Mouse (Mus musculus) frontal cortex, adult (tissue): ENCODE measurements around the gene Ptprm.

ENCODE experiments used
- ATAC-seq: cut with Nextera tagmentation; 2 replicates; pipeline ENCODE4 v1.9.2; 2017; ENCODE audit warnings: mild to moderate bottlenecking, moderate library complexity, mixed read lengths; ENCODE audit not compliant: low TSS enrichment

The Ptprm gene

DNA sequence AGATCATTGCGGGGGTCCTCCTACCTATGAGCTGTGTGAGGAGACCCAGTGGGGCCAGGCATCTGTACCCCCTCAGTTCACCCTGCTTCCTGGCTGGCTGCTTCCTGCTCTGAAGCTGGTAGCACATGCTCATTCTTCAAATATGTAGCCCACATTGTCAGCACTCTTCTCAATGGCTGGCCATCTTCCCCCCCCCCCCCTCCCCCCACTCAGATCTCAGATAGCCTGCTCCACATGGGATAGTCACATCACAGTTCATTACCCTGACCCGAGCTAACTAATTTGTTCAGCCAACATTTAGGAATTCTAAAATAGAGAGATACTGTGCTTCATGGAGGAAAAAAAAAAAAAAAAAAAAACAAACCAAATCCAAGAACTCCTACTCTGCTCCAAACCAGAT lies 679.6 kb downstream of the Ptprm start:
- ATAC-seq = no peak

DNA sequence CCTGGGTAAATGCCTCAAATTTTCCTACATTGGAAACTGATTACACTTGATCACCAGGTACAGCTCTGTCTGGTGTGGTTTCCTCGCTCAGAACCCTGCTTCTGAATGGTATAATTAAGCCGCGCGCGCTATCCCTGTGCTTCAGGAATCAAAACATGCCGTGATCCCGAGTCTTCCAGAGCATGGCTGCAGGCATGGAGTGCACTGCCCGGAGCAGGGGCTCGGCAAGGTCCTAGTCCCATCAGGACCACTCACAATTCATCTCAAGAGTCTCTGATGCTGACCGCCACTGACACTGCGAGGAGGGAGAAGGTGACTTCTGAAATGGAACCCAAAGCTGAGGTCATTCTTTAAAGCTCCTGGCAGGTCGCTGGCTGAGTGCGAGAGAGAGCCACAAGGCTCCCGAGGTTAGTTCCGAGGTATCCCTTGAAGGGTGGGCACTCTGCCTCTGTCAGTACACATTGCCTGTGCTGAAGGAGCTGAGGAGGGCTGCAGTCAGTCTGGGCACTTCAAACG lies 682.5 kb downstream of the Ptprm start:
- ATAC-seq = no peak

DNA sequence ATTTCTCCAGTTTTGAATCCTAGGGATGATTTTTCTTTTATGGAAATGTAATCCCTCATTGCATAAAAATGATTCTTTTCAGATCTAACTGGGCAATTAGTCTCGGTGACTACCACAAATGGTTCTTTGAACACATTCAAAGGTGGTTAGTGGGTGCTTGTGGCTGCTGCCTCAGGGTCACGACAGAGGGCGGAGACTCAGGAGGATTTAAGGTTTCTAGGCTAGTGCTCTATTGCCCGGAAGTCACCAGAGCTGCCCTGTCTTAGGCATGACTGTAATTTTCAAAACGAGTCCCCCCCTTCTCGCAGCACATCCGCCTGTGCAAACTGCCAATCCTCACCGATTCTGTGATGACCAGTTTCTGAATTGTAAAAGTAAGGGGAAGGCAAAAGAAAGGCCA lies 683.0 kb downstream of the Ptprm start:
- no peak for ATAC-seq

DNA sequence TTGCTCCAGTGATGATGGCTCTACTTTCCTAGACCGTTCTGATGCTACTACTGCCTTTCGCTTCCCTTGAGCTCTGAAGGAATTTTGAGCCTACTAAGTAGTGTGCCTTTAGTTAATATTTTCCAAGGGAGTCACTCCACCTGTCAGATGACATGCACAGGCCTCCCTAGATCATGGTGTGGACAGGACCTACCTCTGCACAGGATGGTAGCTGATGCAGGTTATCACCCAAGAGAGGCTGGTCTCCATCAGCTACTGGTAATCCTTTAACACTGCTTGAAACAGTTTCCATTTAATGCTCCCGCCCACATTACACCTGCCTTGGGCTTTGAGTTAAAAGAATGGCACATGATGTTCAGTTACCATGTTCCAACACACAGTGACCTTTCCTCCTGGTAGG lies 688.5 kb downstream of the Ptprm start:
- no peak for ATAC-seq

DNA sequence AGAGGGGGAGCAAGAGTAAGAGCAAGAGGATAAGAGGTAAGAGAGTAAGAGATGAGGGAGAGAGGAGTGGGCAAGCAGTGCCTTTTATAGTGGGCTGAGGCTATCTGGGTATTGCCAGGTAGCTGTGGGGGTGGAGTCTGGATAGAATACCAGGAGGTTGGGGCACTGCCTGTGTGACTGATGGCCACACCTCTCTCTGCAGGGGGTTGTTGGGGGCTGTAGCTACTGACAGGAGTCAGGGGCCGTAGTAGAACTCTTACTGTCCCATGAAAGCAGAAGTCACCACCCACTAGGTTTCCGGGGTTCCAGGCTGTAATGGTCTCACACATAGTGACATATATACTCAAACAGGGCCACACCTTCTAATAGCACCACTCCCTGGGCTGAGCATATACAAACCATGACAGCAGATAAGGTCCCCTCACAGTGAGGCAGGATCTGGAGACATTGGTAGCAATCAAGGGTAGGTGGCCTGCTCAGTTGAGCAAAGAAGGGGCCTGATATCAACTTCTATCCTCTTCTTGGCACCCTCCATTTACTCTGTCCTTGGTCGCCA lies 689.0 kb downstream of the Ptprm start:
- ATAC-seq = no peak

DNA sequence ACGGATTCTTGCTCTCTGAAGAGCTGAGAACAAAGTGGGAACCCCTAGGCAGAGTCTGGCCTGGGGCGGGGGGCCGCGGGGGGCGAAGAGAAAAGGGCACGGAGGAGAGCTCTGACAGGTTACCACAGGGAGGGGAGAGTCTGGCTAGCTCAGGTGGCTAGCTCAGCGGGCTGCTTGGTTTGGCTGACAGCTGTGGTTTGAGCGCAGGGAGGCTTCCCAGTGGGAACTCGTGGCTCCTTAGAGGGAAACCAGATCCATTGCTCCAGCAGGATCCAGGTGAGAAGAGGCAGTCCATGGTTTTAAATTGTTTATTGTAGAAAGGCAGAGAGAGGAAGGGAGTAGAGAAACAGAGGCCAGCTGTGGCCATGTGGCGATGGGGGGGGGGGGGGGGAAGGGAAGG lies 689.5 kb downstream of the Ptprm start:
- ATAC-seq = no peak

DNA sequence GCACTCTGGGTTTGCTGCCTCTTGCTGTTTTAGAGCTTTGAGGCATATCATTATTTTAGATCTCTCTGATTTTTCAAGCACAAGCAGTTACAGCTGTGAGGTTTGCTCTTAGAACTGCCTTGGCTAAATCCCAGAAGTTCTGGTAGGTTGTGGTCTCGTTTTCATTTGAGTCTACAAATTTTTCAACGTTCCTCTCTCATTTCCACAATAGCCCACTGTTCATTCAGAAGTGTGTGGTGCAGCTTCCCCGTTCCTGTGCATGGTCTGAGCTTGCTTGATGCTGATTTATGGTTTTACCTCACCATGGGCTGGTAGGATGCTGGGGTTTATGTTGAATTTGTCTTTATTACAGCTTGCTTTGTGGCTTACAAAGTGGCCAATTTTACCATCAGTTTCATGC lies 695.0 kb downstream of the Ptprm start:
- ATAC-seq = no peak

DNA sequence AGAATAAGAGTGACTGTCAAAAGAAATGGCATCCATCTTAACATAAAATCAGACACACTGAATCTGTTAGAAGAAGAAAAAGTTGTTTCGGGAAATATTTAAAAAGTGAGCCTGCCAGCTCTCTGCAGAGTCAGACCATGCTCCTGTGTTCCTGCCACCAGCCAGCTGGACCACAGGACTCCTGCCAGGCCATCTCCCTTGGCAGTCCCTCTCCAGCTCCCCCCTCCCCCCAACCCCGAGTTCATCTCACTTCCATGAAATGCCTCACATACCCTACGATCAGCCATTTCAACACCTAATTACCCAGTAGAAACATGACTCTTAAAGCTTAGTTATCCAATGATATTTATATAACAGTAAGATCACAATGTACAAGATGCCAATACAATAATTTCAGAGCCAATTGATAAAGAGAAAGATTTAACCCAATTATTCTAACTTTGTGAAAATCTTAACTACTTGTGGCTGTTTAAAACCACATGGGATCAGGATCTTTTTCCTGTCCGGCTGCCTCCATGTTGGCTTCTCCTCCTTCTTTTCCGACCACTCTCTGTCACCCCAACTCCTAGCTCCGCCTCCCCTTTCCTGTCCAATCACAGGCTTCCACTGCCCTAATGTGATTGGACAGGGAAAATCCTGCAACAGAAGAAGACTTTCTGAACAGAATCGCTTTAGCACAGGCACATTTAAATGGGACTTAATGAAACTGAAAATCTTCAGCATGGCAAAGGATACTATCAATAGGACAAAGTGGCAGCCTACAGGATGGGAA lies 716.1 kb downstream of the Ptprm start:
- ATAC-seq = no peak

DNA sequence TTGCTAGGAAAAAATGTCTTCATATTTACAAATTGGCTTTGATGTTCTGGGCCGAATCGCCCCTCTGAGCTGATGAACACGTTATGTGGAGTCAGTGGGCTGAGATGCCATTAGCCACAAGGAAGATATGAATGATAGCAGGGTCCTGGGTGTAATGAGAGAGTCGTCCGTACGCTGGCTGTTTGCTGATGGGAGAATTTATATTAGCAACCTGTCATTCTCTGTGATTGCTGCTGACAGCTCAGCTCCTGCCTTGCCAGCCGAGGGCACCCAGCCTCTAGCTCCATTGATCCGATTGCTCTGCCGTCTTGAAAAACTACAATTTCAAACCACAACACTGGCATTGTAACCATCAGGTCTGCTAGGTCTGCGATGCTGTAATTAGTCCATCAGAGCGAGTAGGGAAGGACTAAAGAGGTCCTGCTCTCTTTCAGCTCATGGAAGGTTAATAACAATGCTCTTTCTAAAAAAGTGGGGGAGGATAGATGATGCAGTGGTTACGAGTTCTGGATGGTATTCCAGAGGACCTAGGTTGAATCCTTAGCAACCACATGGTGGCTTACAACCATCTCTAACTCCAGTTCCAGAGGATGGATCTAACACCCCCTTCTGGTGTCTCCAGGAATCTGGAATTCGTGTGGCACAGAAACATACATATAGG lies 734.1 kb downstream of the Ptprm start:
- ATAC-seq = no peak

DNA sequence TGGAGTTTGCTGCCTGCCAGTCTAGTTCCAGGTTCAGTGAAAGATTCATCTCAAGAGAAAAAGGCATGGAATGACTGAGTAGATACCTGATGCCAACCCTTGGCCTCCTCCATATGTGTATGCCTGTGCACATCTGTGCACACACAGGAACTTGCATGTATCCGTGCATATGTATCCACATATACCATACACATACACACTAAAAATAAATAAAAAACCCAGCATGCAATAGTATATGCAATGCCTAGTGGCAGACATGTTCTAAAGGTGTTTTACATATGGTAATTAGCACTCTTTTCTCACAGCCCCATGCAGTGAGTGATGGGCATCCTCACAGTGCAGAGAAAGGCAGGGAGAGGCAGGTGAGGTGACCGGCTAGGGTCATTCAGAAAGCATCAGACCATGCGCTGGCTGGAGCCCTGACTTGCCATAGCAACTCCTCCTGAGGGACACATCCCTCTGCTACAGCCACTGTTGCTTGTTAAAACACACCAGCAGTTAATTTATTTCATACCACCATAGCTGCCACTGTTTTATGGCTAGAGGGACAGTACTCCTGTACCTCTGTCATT lies 734.9 kb downstream of the Ptprm start:
- ATAC-seq = no peak
